Mouse (Mus musculus) E14TG2a.4 (cell line): ENCODE data around the gene Tspear.
"Not testable (repeated sequence)": the region's sequence is repeated elsewhere in the genome, so short reads cannot be mapped to it uniquely, and the experiment has no call there.

ENCODE experiments used
- H3K27me3 ChIP-seq: 2 replicates; pipeline ENCODE4 v1.6.1; 2014; ENCODE audit warnings: low read length, control low read depth; ENCODE audit not compliant: insufficient read depth
- H3K36me3 ChIP-seq: 2 replicates; pipeline ENCODE4 v1.6.1; 2014; ENCODE audit warnings: low read length, control low read depth; ENCODE audit not compliant: insufficient read depth
- H3K4me1 ChIP-seq: replicated peaks from 2 replicates; pipeline ENCODE4 v1.6.1; 2014; ENCODE audit warnings: low read depth, low read length, control low read depth
- H3K4me3 ChIP-seq: replicated peaks from 2 replicates; pipeline ENCODE4 v1.5.1; 2014; ENCODE audit warnings: mild to moderate bottlenecking, low read length
- H3K9me3 ChIP-seq: 2 replicates; pipeline ENCODE4 v1.6.1; 2014; ENCODE audit warnings: low read length, control low read depth
- CTCF ChIP-seq: conservative IDR thresholded peaks from 2 replicates; pipeline ENCODE4 v1.5.1; 2014; ENCODE audit warnings: low read length
- NANOG ChIP-seq: IDR thresholded peaks from 2 replicates; pipeline ENCODE4 v1.6.1; 2014; ENCODE audit warnings: borderline replicate concordance, low read length, mixed read lengths
- POU5F1 ChIP-seq: IDR thresholded peaks from 2 replicates; pipeline ENCODE4 v1.6.1; 2014; ENCODE audit warnings: low read length, borderline replicate concordance

The Tspear gene

GRCm38 (mm10) chr10:77797677-77798076 is 111.3 kb downstream of the Tspear start:
- Histone ChIP-seq H3K27me3 (no peaks in the 10 kb centered on the region), H3K4me3 (no peak overlapping the region), H3K36me3 (no peaks in the 10 kb centered on the region), H3K4me1 (peaks cover 30% of the 10 kb centered on the region), H3K9me3 (no peaks in the 10 kb centered on the region)
- no peak for TF ChIP-seq NANOG
- TF ChIP-seq CTCF: no peak
- TF ChIP-seq POU5F1: no peak

GRCm38 (mm10) chr10:77798164-77798920 is 112.0 kb downstream of the Tspear start:
- H3K27me3 ChIP-seq, H3K36me3 ChIP-seq, H3K9me3 ChIP-seq, H3K4me3 ChIP-seq: not testable (repeated sequence)
- peaks cover 30% of the 10 kb centered on the region for H3K4me1 ChIP-seq

GRCm38 (mm10) chr10:77798921-77799508 is 112.6 kb downstream of the Tspear start, which contains the start of gene Gm19668:
Gene Gm19668 (minus strand): TSS chr10:77799133.
- no peak within 1 kb of the TSS for H3K4me3 ChIP-seq
- TF ChIP-seq POU5F1 (no peak), NANOG (no peak), CTCF (no peak)
- peaks cover 30% of the 10 kb centered on the region for H3K4me1 ChIP-seq
- peaks cover 2% of the 10 kb centered on the region; the same call in 1 of the 2 replicates for H3K9me3 ChIP-seq
- H3K36me3 ChIP-seq: no peaks in the 10 kb centered on the region
- no peaks in the 10 kb centered on the region for H3K27me3 ChIP-seq

- Histone ChIP-seq H3K27me3 (no peaks in the 10 kb centered on the region), H3K36me3 (no peaks in the 10 kb centered on the region), H3K4me3 (no peak overlapping the region), H3K9me3 (peaks cover 19% of the 10 kb centered on the region), H3K4me1 (0 out of 2 replicates have a peak, but pooled peaks cover 3% of the 10 kb centered on the region)
- TF ChIP-seq NANOG (no peak), CTCF (no peak), POU5F1 (no peak)
Measured at GRCm38 (mm10) chr10:77804095-77804494, 117.7 kb downstream of the Tspear start.

GRCm38 (mm10) chr10:77811743-77812142 is 125.4 kb downstream of the Tspear start, which contains the start of gene Gm9507:
Gene Gm9507 (minus strand): TSS chr10:77811843.
- TF ChIP-seq CTCF: no peak

GRCm38 (mm10) chr10:77814382-77814781 is 128.0 kb downstream of the Tspear start, which contains the start of gene Gm2696:
Gene Gm2696 (plus strand): TSS chr10:77814682.
- no peaks in the 10 kb centered on the region for H3K4me1 ChIP-seq
- H3K4me3 ChIP-seq: no peak within 1 kb of the TSS
- no peaks in the 10 kb centered on the region for H3K27me3 ChIP-seq
- no peaks in the 10 kb centered on the region for H3K36me3 ChIP-seq
- TF ChIP-seq NANOG (no peak), CTCF (no peak), POU5F1 (no peak)
- peaks cover 17% of the 10 kb centered on the region for H3K9me3 ChIP-seq

More at GRCm38 (mm10) chr10:77811743-77812142, 125.4 kb downstream of the Tspear start, which contains the start of gene Gm9507:
- Histone ChIP-seq H3K4me1 (no peaks in the 10 kb centered on the region), H3K9me3 (peaks cover 31% of the 10 kb centered on the region), H3K4me3 (no peak within 1 kb of the TSS), H3K36me3 (no peaks in the 10 kb centered on the region), H3K27me3 (no peaks in the 10 kb centered on the region)

GRCm38 (mm10) chr10:77815514-77815913 is 129.1 kb downstream of the Tspear start:
- no peak overlapping the region for H3K4me3 ChIP-seq
- H3K27me3 ChIP-seq: no peaks in the 10 kb centered on the region
- H3K9me3 ChIP-seq: peaks cover 5% of the 10 kb centered on the region
- H3K36me3 ChIP-seq: no peaks in the 10 kb centered on the region
- no peak for TF ChIP-seq POU5F1
- peak; percentile 90 for TF ChIP-seq CTCF
- no peaks in the 10 kb centered on the region for H3K4me1 ChIP-seq

GRCm38 (mm10) chr10:77818523-77818922 is 132.2 kb downstream of the Tspear start:
- H3K4me3 ChIP-seq: no peak overlapping the region
- H3K9me3 ChIP-seq: no peaks in the 10 kb centered on the region
- H3K36me3 ChIP-seq: no peaks in the 10 kb centered on the region
- H3K27me3 ChIP-seq: no peaks in the 10 kb centered on the region
- no peaks in the 10 kb centered on the region for H3K4me1 ChIP-seq
- no peak for TF ChIP-seq CTCF

- H3K27me3 ChIP-seq: no peaks in the 10 kb centered on the region
- TF ChIP-seq CTCF (no peak), NANOG (no peak), POU5F1 (no peak)
- H3K9me3 ChIP-seq: no peaks in the 10 kb centered on the region
- H3K4me1 ChIP-seq: no peaks in the 10 kb centered on the region
- no peaks in the 10 kb centered on the region for H3K36me3 ChIP-seq
- H3K4me3 ChIP-seq: no peak overlapping the region
Measured at GRCm38 (mm10) chr10:77819203-77819602, 132.8 kb downstream of the Tspear start.
